Mouse (Mus musculus) liver, postnatal 0 days (tissue): ENCODE data around the gene Nkapl. TPM values are rescaled to one million over a fixed set of nuclear protein-coding genes. Genes with fewer than 3 reads are reported as not detected.
A peak's percentile ranks its signal among the peaks of the same experiment; 100 is the strongest.
"Not testable (repeated sequence)": the region's sequence is repeated elsewhere in the genome, so short reads cannot be mapped to it uniquely, and the experiment has no call there.

Experiments used
- ATAC-seq: fragments of 200-750 bp; cut with Nextera tagmentation; 2 replicates; pipeline ENCODE4 v1.8.0; 2017; ENCODE audit warnings: mild to moderate bottlenecking, moderate library complexity
- DNase-seq: peaks from one replicate; pipeline ENCODE4 v3.0.0-alpha.2; 2016
- H3K27ac ChIP-seq: fragments of 300-500 bp; sonication (generic); 2 replicates; pipeline ENCODE4 v1.5.1; 2014; ENCODE audit warnings: antibody characterized with exemption, moderate library complexity, mild to moderate bottlenecking, low read depth
- H3K27me3 ChIP-seq: fragments of 300-500 bp; sonication (generic); 2 replicates; pipeline ENCODE4 v1.6.1; 2014; ENCODE audit warnings: low read length, control low read depth, mixed read lengths; ENCODE audit not compliant: insufficient read depth
- H3K36me3 ChIP-seq: fragments of 300-500 bp; sonication (generic); replicated peaks from 2 replicates; pipeline ENCODE4 v1.6.1; 2014; ENCODE audit warnings: mild to moderate bottlenecking, control low read depth, low read length, moderate library complexity, mixed read lengths; ENCODE audit not compliant: insufficient read depth
- H3K4me1 ChIP-seq: fragments of 300-500 bp; sonication (generic); 2 replicates; pipeline ENCODE4 v1.6.1; 2014; ENCODE audit warnings: antibody characterized with exemption, mild to moderate bottlenecking, control low read depth; ENCODE audit not compliant: insufficient read depth
- H3K4me2 ChIP-seq: fragments of 300-500 bp; sonication (generic); 2 replicates; pipeline ENCODE4 v1.6.1; 2014; ENCODE audit warnings: low read depth, mild to moderate bottlenecking, low read length, moderate library complexity, mixed read lengths
- H3K4me3 ChIP-seq: fragments of 300-500 bp; sonication (generic); 2 replicates; pipeline ENCODE4 v1.5.1; 2014; ENCODE audit warnings: low read depth, low read length
- H3K9ac ChIP-seq: fragments of 300-500 bp; sonication (generic); replicated peaks from 2 replicates; pipeline ENCODE4 v1.6.1; 2014; ENCODE audit warnings: mild to moderate bottlenecking, moderate library complexity
- H3K9me3 ChIP-seq: fragments of 300-500 bp; sonication (generic); 2 replicates; pipeline ENCODE4 v1.6.1; 2016; ENCODE audit warnings: mild to moderate bottlenecking, control low read depth, low read length, mixed read lengths
- CTCF ChIP-seq: sonication (generic); IDR thresholded peaks from 2 replicates; pipeline ENCODE4 v1.5.1; 2016; ENCODE audit warnings: antibody characterized with exemption, low read depth
- EP300 ChIP-seq: IDR thresholded peaks from 2 replicates; pipeline ENCODE4 v1.6.1; 2016; ENCODE audit warnings: antibody characterized with exemption, low read depth, mild to moderate bottlenecking
- WGBS: fragments of 180-500 bp; shearing (Covaris S2); extraction: QIAGEN DNeasy Blood & Tissue Kit; methylation state at CpG from one replicate; pipeline ENCODE4 v1.1.7; 2014; ENCODE audit not compliant: insufficient replicate concordance; 5-methylcytosine and 5-hydroxymethylcytosine counted together
- polyA plus RNA-seq: library from polyadenylated mRNA; unstranded; fragments of >200 nt; fragmentation: Nextera tagmentation; extraction: Ambion mirVana; gene quantifications from 2 replicates; pipeline ENCODE4 v1.2.1, GENCODE M21; 2015

Gene Nkapl
- 2.0 TPM in 2 replicates for polyA plus RNA-seq

DNA sequence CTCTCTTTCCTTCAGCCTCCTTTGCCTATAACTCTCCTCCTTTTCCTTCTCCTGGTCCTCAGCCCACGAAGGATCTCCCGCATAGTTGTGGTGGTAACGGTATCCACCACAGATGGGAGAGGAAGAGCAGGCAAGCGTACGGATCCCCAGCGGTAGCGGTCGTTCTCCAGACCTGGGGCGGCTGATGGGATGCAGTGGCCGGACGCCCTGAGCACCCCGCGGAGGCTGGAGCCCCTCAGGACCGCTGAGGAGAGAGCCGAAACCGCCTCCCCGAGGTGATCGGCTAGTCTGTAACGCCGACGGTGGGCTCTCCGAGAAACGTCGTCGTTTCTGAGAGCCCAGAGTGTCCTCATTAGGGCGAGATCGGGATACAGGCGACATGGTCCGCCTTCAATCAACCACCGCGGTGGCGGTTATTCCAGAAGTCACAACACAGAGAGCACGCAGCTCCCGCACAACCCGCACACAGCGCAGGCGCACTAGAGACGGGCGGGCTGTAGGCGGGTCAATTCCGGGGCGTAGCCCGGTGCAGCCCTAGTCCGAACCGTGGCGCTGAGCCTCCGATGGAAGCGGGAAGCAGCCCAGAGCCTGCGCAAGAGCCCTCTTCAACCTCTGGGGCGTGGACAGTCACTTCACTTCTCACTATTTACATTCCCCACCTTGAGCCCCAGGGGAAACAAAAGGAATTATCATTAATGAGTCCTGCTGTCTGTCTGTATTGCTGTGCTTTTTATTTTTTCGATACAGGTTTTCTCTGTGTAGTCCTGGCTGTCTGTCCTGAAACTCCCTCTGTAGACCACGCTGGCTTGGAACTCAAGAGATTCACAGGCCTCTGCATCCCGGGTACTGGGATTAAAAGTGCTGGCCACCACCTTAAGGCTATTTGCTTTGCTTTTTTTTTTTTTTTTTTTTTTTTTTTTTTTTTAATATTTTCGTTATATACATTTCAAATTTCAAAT is at the start of gene Nkapl:
Gene Nkapl (minus strand): TSS at position 449 of the 959 bp plus-strand sequence.
- H3K9me3 ChIP-seq, result no peaks in the 10 kb centered on the region
- H3K4me1 ChIP-seq, result peaks cover 8% of the 10 kb centered on the region
- WGBS, result 1% methylated on average over 49 of the region's 54 CpGs
- peak; percentile 100 for ATAC-seq
- H3K36me3 ChIP-seq, result no peaks in the 10 kb centered on the region
- peak within 1 kb of the TSS; percentile 88 for H3K9ac ChIP-seq
- peak within 1 kb of the TSS; percentile 81 for H3K4me3 ChIP-seq
- DNase-seq, result peak; percentile 92
- peak within 1 kb of the TSS; percentile 97 for H3K4me2 ChIP-seq
- peak within 1 kb of the TSS; percentile 57; the same call in 1 of the 2 replicates for H3K27ac ChIP-seq
- H3K27me3 ChIP-seq, result no peaks in the 10 kb centered on the region
- TF ChIP-seq EP300 (no peak), CTCF (0 out of 2 replicates have a peak, but pooled peaks have one; percentile 6)

GRCm38 (mm10) chr13:21506221-21506649 is 37.9 kb upstream of the Nkapl start:
- no peaks in the 10 kb centered on the region for H3K36me3 ChIP-seq
- peak overlapping the region; percentile 60 for H3K9ac ChIP-seq
- WGBS, result under 1% methylated on average over 21 of the region's 21 CpGs
- DNase-seq, result peak; percentile 92
- 0 out of 2 replicates have a peak, but pooled peaks cover 3% of the 10 kb centered on the region for H3K4me1 ChIP-seq
- peak overlapping the region; percentile 69 for H3K27ac ChIP-seq
- TF ChIP-seq EP300 (no peak), CTCF (no peak)
- H3K27me3 ChIP-seq, result no peaks in the 10 kb centered on the region
- no peaks in the 10 kb centered on the region for H3K9me3 ChIP-seq
- peak; percentile 100 for ATAC-seq
- peak overlapping the region; percentile 63 for H3K4me2 ChIP-seq
- peak overlapping the region; percentile 63 for H3K4me3 ChIP-seq

- Histone ChIP-seq H3K27ac (no peak overlapping the region), H3K4me3 (no peak overlapping the region), H3K9me3 (no peaks in the 10 kb centered on the region), H3K36me3 (no peaks in the 10 kb centered on the region), H3K9ac (no peak overlapping the region), H3K27me3 (no peaks in the 10 kb centered on the region), H3K4me1 (0 out of 2 replicates have a peak, but pooled peaks cover 3% of the 10 kb centered on the region), H3K4me2 (no peak overlapping the region)
- DNase-seq (no peak), ATAC-seq (no peak)
- 73% methylated on average over 5 of the region's 5 CpGs for WGBS
- TF ChIP-seq CTCF (no peak), EP300 (no peak)
Measured at GRCm38 (mm10) chr13:21502296-21502695, 34.0 kb upstream of the Nkapl start.

DNA sequence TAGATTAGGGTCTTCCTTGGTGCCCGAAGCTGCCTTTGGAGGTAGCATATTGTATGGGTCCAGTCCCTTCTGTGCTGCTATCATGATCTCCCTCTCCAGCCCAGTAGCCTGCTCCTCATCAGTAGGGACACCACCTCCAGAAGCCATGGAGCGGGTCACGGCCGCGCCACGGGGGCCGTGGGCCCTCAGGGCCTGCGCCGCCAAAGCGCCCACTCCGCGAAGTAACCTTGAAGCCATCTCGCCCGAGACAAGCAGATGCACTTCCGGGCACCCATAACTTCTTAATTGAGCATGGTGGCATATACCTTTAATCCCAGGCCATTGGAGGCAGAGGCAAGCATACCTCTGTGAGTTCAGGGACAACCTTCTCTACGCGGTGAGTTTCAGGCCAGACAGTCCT is 32.9 kb upstream of the Nkapl start, which contains the start of gene Gm11273:
Gene Gm11273 (minus strand): TSS at position 237 of the 400 bp plus-strand sequence.
- ATAC-seq, result not testable (repeated sequence)

GRCm38 (mm10) chr13:21495080-21495479 is 26.8 kb upstream of the Nkapl start, which contains the start of gene AK157302:
TSS of gene AK157302 (plus strand) at chr13:21495223.
- Histone ChIP-seq H3K36me3 (no peaks in the 10 kb centered on the region), H3K27me3 (no peaks in the 10 kb centered on the region), H3K4me2 (no peak within 1 kb of the TSS), H3K4me3 (no peak within 1 kb of the TSS), H3K27ac (no peak within 1 kb of the TSS), H3K9me3 (no peaks in the 10 kb centered on the region), H3K4me1 (no peaks in the 10 kb centered on the region), H3K9ac (no peak within 1 kb of the TSS)
- DNase-seq (no peak), ATAC-seq (no peak)
- WGBS, result 87% methylated on average over 21 of the region's 21 CpGs
- no peak for TF ChIP-seq CTCF
- no peak for TF ChIP-seq EP300

More for the DNA sequence above, 32.9 kb upstream of the Nkapl start, which contains the start of gene Gm11273:
- not testable (repeated sequence) for H3K36me3 ChIP-seq, H3K4me3 ChIP-seq, H3K9ac ChIP-seq, H3K27ac ChIP-seq, H3K9me3 ChIP-seq, H3K4me2 ChIP-seq, H3K4me1 ChIP-seq, H3K27me3 ChIP-seq, DNase-seq
- WGBS, result 92% methylated on average over 16 of the region's 17 CpGs

DNA sequence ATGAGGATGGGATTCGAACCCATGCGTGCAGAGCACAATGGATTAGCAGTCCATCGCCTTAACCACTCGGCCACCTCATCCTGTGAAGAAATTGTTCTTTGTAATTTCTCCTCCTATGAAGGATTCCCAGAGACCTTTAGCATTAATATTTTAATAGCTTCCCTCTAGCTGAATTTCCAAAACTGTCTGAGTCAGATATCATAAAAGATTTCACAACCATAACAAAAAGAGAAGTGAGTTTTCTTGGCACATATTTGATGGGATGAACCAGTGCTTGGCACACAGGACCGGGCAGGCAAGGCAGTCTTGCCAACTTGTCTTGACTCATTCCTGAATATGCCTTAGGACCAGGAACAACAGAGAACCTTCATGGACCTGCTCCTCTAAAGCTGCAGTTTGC is 24.5 kb upstream of the Nkapl start:
- Histone ChIP-seq H3K9ac (no peak overlapping the region), H3K27me3 (no peaks in the 10 kb centered on the region), H3K36me3 (no peaks in the 10 kb centered on the region), H3K4me2 (no peak overlapping the region), H3K4me1 (no peaks in the 10 kb centered on the region), H3K4me3 (no peak overlapping the region), H3K9me3 (no peaks in the 10 kb centered on the region), H3K27ac (no peak overlapping the region)
- ATAC-seq (no peak), DNase-seq (no peak)
- TF ChIP-seq EP300 (no peak), CTCF (no peak)
- 85% methylated on average over 5 of the region's 5 CpGs for WGBS
